Mouse (Mus musculus): ENCODE measurements around the gene Cybb. TPM values are rescaled to one million over a fixed set of nuclear protein-coding genes. Genes with fewer than 3 reads are reported as not detected.

The Cybb gene
- polyA plus RNA-seq, 1 experiment from 2014 or later = 3.1 TPM

GRCm38 (mm10) chrX:9439257-9439656, 48.3 kb downstream of the Cybb start:
- no peaks in the 10 kb centered on the region for H3K27me3 ChIP-seq (ENCODE audit: control insufficient read depth, insufficient read depth, low read length)
- no peak overlapping the region for H3K9ac ChIP-seq (ENCODE audit: low read depth, low read length)
- H3K4me2 ChIP-seq (replicated peaks; ENCODE audit: low read depth, low read length) = no peak overlapping the region
- no peaks in the 10 kb centered on the region for H3K36me3 ChIP-seq (ENCODE audit: control insufficient read depth, insufficient read depth, low read length)
- no peaks in the 10 kb centered on the region for H3K9me3 ChIP-seq (ENCODE audit: control insufficient read depth, low read length)
- no peak overlapping the region for H3K4me3 ChIP-seq (ENCODE audit: low read length)
- H3K4me1 ChIP-seq (ENCODE audit: control insufficient read depth, insufficient read depth, low read length) = no peaks in the 10 kb centered on the region
- no peak for ATAC-seq (ENCODE audit: low FRiP score, low TSS enrichment)
- 96% methylated on average over 2 of the region's 2 CpGs for WGBS
- no peak overlapping the region for H3K27ac ChIP-seq (ENCODE audit: low read depth, low read length)

DNA sequence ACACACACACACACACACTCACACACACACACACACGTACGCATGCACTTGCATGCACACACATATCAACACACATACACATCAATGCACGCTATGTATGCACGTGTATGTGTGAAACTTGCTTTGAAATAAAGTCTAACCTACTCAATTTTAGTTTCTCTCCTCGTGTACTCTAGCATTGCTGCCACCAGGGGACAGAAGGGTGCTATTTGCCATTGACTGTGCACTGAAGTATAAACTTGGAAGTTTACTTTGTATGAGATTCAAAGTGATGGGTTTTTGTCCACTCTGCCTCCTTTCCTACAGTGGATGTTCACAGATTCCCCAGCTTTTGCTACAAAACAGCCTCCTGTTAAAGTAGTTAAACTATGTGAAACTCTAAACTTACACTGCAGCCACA, 73.7 kb downstream of the Cybb start:
- H3K27me3 ChIP-seq (ENCODE audit: control insufficient read depth, insufficient read depth, low read length) = no peaks in the 10 kb centered on the region
- H3K27ac ChIP-seq (ENCODE audit: low read depth, low read length) = no peak overlapping the region
- H3K4me3 ChIP-seq (ENCODE audit: low read length) = no peak overlapping the region
- no peak overlapping the region for H3K4me2 ChIP-seq (replicated peaks; ENCODE audit: low read depth, low read length)
- no peaks in the 10 kb centered on the region for H3K9me3 ChIP-seq (ENCODE audit: control insufficient read depth, low read length)
- no peaks in the 10 kb centered on the region for H3K4me1 ChIP-seq (ENCODE audit: control insufficient read depth, insufficient read depth, low read length)
- no peak overlapping the region for H3K9ac ChIP-seq (ENCODE audit: low read depth, low read length)
- H3K36me3 ChIP-seq (ENCODE audit: control insufficient read depth, insufficient read depth, low read length) = no peaks in the 10 kb centered on the region
- WGBS = 83% methylated on average over 5 of the region's 5 CpGs
- no peak for ATAC-seq (ENCODE audit: low FRiP score, low TSS enrichment)

Other genes starting within 250 kb of the Cybb start
- not detected in 2 replicates for gene Gm14862, start 230.9 kb downstream of the Cybb start, polyA plus RNA-seq (2014; fragmentation: Nextera tagmentation; extraction: Ambion mirVana)
- gene Xk, start 215.0 kb downstream of the Cybb start, polyA plus RNA-seq (2014; fragmentation: Nextera tagmentation; extraction: Ambion mirVana) = 1.1 and 2.0 TPM in 2 replicates
- not detected in 2 replicates for gene H2al1m, start 204.0 kb downstream of the Cybb start, polyA plus RNA-seq (2014; fragmentation: Nextera tagmentation; extraction: Ambion mirVana)
- not detected in 2 replicates for gene H2al1k, start 137.1 kb downstream of the Cybb start, polyA plus RNA-seq (2014; fragmentation: Nextera tagmentation; extraction: Ambion mirVana)
- gene H2al1o, start 84.6 kb upstream of the Cybb start, polyA plus RNA-seq (2014; fragmentation: Nextera tagmentation; extraction: Ambion mirVana) = not detected in 2 replicates
- 48.2 and 51.3 TPM in 2 replicates for gene Dynlt3, start 175.2 kb upstream of the Cybb start, polyA plus RNA-seq (2014; fragmentation: Nextera tagmentation; extraction: Ambion mirVana)

All from kidney, embryonic 14.5 days (tissue).